27 mouse cellular contexts compared by ENCODE assay signal in the genomic region with DNA sequence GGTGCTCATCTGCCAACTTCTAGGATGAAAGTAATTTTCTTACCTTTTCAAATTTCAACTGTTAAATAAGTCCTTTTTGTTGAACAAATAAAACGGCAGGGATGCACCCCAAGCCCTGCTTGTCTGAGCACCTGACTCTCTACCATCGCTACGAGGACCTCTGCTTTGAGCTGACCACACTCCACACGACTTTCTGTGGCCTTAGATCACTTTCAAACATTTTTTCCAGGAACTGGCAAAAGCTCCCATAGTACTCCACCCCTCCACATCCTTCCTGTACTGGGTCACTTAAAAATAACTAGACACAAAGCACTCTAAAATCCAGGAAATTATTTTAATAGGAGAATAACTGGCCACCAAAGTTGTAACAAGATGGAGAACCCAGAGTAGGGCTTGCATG. TPM values are rescaled to one million over a fixed set of nuclear protein-coding genes. Genes with fewer than 3 reads are reported as not detected.
DNase-seq lines count a peak whose midpoint lies in the region; ATAC-seq and TF ChIP-seq lines count a peak whose summit lies in the region.
"Had no signal": no experiment of that assay in that cellular context is flagged by ENCODE, and none has a peak within 500 bp of the region (broad histone marks: within the 10 kb centered on the region; RNA-seq: fewer than 3 reads in every experiment).

No protein-coding gene starts in this region.

- no peak for TF ChIP-seq POLR2A in liver, adult 2 months (IDR thresholded peaks at IDR 0.05; ENCODE audit: extremely low read depth, insufficient read depth, low read length)

- H3K9me3 ChIP-seq in liver, embryonic 11.5 days (ENCODE audit: control insufficient read depth, low read length) = no peaks in the 10 kb centered on the region
- H3K9me3 ChIP-seq: embryonic facial prominence, embryonic 10.5 days; embryonic facial prominence, embryonic 15.5 days; forebrain, embryonic 12.5 days; hindbrain, embryonic 13.5 days; limb, embryonic 10.5 days; limb, embryonic 15.5 days; liver, embryonic 15.5 days; stomach, embryonic 15.5 days had no signal

- no peaks in the 10 kb centered on the region for H3K36me3 ChIP-seq in liver, adult 2 months (ENCODE audit: control insufficient read depth, insufficient read depth, low read length)
- H3K36me3 ChIP-seq in liver, embryonic 11.5 days (ENCODE audit: control insufficient read depth, insufficient read depth, low read length) = no peaks in the 10 kb centered on the region
- H3K36me3 ChIP-seq: embryonic facial prominence, embryonic 10.5 days; embryonic facial prominence, embryonic 15.5 days; forebrain, embryonic 12.5 days; hindbrain, embryonic 13.5 days; limb, embryonic 10.5 days; limb, embryonic 15.5 days; liver, embryonic 15.5 days; stomach, embryonic 15.5 days had no signal

- WGBS in liver, adult 2 months = 58% methylated on average over 4 of the region's 4 CpGs
- WGBS in liver, embryonic 11.5 days = 60% methylated on average over 4 of the region's 4 CpGs

- no peaks in the 10 kb centered on the region for H3K27me3 ChIP-seq in liver, adult 2 months (ENCODE audit: control insufficient read depth, insufficient read depth, low read length)
- H3K27me3 ChIP-seq in liver, embryonic 11.5 days (replicated peaks; ENCODE audit: control insufficient read depth, insufficient read depth, low read length) = no peaks in the 10 kb centered on the region
- H3K27me3 ChIP-seq: embryonic facial prominence, embryonic 15.5 days; forebrain, embryonic 12.5 days; hindbrain, embryonic 13.5 days; limb, embryonic 15.5 days; liver, embryonic 15.5 days; stomach, embryonic 15.5 days had no signal

- no peak for ATAC-seq in liver, embryonic 11.5 days (replicated peaks; ENCODE audit: low FRiP score)
- ATAC-seq: forebrain, postnatal 0 days; intestine, embryonic 16.5 days; midbrain, embryonic 16.5 days had no signal

- H3K9ac ChIP-seq in liver, adult 2 months (ENCODE audit: low read depth, low read length) = no peak overlapping the region
- H3K9ac ChIP-seq in liver, embryonic 11.5 days (ENCODE audit: low read depth, low read length) = no peak overlapping the region
- H3K9ac ChIP-seq: embryonic facial prominence, embryonic 15.5 days; forebrain, embryonic 12.5 days; forebrain, postnatal 0 days; hindbrain, embryonic 13.5 days; limb, embryonic 15.5 days; liver, embryonic 15.5 days; lung, embryonic 14.5 days; stomach, embryonic 15.5 days had no signal

- peaks cover 5% of the 10 kb centered on the region for H3K4me1 ChIP-seq in liver, adult 2 months (ENCODE audit: control insufficient read depth, insufficient read depth, low read length)
- H3K4me1 ChIP-seq in liver, embryonic 11.5 days (replicated peaks; ENCODE audit: control insufficient read depth, insufficient read depth, low read length) = no peaks in the 10 kb centered on the region
- H3K4me1 ChIP-seq: embryonic facial prominence, embryonic 10.5 days; embryonic facial prominence, embryonic 15.5 days; forebrain, embryonic 12.5 days; hindbrain, embryonic 13.5 days; limb, embryonic 10.5 days; limb, embryonic 15.5 days; liver, embryonic 15.5 days; stomach, embryonic 15.5 days had no signal

- intact Hi-C loops in heart, postnatal 14 days (cut with DNase I) = no loop called here

- H3K27ac ChIP-seq in liver, adult 2 months (replicated peaks; ENCODE audit: insufficient read depth, low read depth, low read length) = 0 out of 2 replicates have a peak overlapping the region, but pooled peaks have one; percentile 0
- no peak overlapping the region for H3K27ac ChIP-seq in liver, embryonic 11.5 days (ENCODE audit: low read depth, low read length)
- H3K27ac ChIP-seq: embryonic facial prominence, embryonic 10.5 days; embryonic facial prominence, embryonic 15.5 days; forebrain, embryonic 12.5 days; hindbrain, embryonic 13.5 days; limb, embryonic 10.5 days; limb, embryonic 15.5 days; liver, embryonic 15.5 days; stomach, embryonic 15.5 days had no signal

- H3K4me3 ChIP-seq in liver, adult 2 months (ENCODE audit: insufficient read depth, low read depth, low read length) = no peak overlapping the region
- H3K4me3 ChIP-seq in liver, embryonic 11.5 days (ENCODE audit: low read depth, low read length) = no peak overlapping the region
- H3K4me3 ChIP-seq: embryonic facial prominence, embryonic 10.5 days; embryonic facial prominence, embryonic 15.5 days; forebrain, embryonic 12.5 days; hindbrain, embryonic 13.5 days; limb, embryonic 10.5 days; limb, embryonic 15.5 days; liver, embryonic 15.5 days; stomach, embryonic 15.5 days had no signal

- H3K4me2 ChIP-seq in liver, embryonic 11.5 days = no peak overlapping the region
- H3K4me2 ChIP-seq: embryonic facial prominence, embryonic 15.5 days; forebrain, embryonic 12.5 days; hindbrain, embryonic 13.5 days; limb, embryonic 15.5 days; liver, embryonic 15.5 days; lung, embryonic 14.5 days; midbrain, embryonic 11.5 days; stomach, embryonic 15.5 days had no signal

- peak; percentile 75 for DNase-seq in heart, adult 8-10 months (ENCODE audit: low spot score)
- DNase-seq in heart, postnatal 14 days = no peak
- DNase-seq in kidney, adult 9 months = peak; percentile 40
- no peak for DNase-seq in kidney, postnatal 4 days
- no peak for DNase-seq in liver, adult 2 months (ENCODE audit: extremely low read depth, low read depth, low spot score)
- DNase-seq in liver, embryonic 11.5 days (ENCODE audit: low spot score) = no peak
- DNase-seq: adrenal gland, postnatal 36 days; B cell, adult 2 months; cerebellum, adult 8-10 months; cerebellum, postnatal 25 days; forebrain, postnatal 0 days; gastrocnemius, postnatal 14 days; layer of hippocampus, adult 9-11 months; lung, embryonic 14.5 days; lung, postnatal 36 days; right cerebral cortex, postnatal 25 days had no signal

- TF ChIP-seq CTCF in liver, adult 2 months (IDR thresholded peaks at IDR 0.05; ENCODE audit: low read depth, low read length) = no peak

- H3K79me2 ChIP-seq in liver, adult 2 months (ENCODE audit: control insufficient read depth, insufficient read depth, low read length) = no peaks in the 10 kb centered on the region

RNA-seq across cellular contexts. Expression of a gene that starts 23.2 kb away (rescaled TPM):
- total RNA-seq in heart, adult 8-10 months (2022) = 10 to 100 TPM in 3 of 4 experiments, 1 to 10 TPM in 1; 8.8 to 15.9 (median 12.0) TPM
- 1 to 10 TPM; 5.4 to 6.3 TPM for total RNA-seq in heart, postnatal 14 days (2021)
- total RNA-seq in liver, adult 2 months (2014; rRNA removed) = 0.74 and 1.0 TPM in 2 replicates
- 0.17 and 0.44 TPM in 2 replicates for polyA plus RNA-seq in liver, adult 2 months (2012; rRNA removed)
- 0.23 and 0.48 TPM in 2 replicates for polyA plus RNA-seq in liver, embryonic 11.5 days (2014; fragmentation: Nextera tagmentation; extraction: Ambion mirVana)
- polyA plus RNA-seq: lung, embryonic 14.5 days; midbrain, embryonic 11.5 days had no signal

Comparison
In these comparisons a context has a peak if more than half of its experiments do, and no peak if none do; other contexts are left out.
1. DNase-seq: peak in heart, adult 8-10 months (single experiment) and kidney, adult 9 months (single experiment); none in heart, postnatal 14 days (0 of 2), kidney, postnatal 4 days (0 of 2), liver, adult 2 months (single experiment) and liver, embryonic 11.5 days (single experiment).